Mouse (Mus musculus) C2C12 (cell line): ENCODE data around the gene Atg9b.

Experiments
- CTCF ChIP-seq: IDR thresholded peaks from one replicate; pipeline ENCODE4 v1.5.1; 2011; ENCODE audit not compliant: control insufficient read depth, insufficient read depth, insufficient read length
- FOSL1 ChIP-seq: IDR thresholded peaks from one replicate; pipeline ENCODE4 v1.8.0; 2011; ENCODE audit warnings: mild to moderate bottlenecking, low read length; ENCODE audit not compliant: poor library complexity, insufficient read depth, severe bottlenecking
- MAX ChIP-seq: IDR thresholded peaks from one replicate; pipeline ENCODE4 v1.6.1; 2011; ENCODE audit warnings: mild to moderate bottlenecking, control low read depth
- MYOD1 ChIP-seq: IDR thresholded peaks from one replicate; pipeline ENCODE4 v1.6.1; 2011; ENCODE audit warnings: low read depth; ENCODE audit not compliant: control insufficient read depth, insufficient read length
- MYOG ChIP-seq: IDR thresholded peaks from one replicate; pipeline ENCODE4 v1.6.1; 2011; ENCODE audit not compliant: control insufficient read depth, insufficient read length; ENCODE audit errors: extremely low read depth
- USF1 ChIP-seq: IDR thresholded peaks from one replicate; pipeline ENCODE4 v1.6.1; 2011; ENCODE audit warnings: low read depth, mild to moderate bottlenecking, control low read depth, moderate library complexity

- TF ChIP-seq CTCF = no peak
- no peak for TF ChIP-seq FOSL1
- no peak for TF ChIP-seq USF1
- no peak for TF ChIP-seq MYOD1
- no peak for TF ChIP-seq MYOG
- TF ChIP-seq MAX = no peak
These were observed 17.1 kb downstream of the Atg9b start for GRCm38 (mm10) chr5:24374666-24375328.
